Mouse (Mus musculus) MEL (cell line): ENCODE results near the gene Pitpnc1. TPM values are rescaled to one million over a fixed set of nuclear protein-coding genes. Genes with fewer than 3 reads are reported as not detected.

Experiments
- DNase-seq: peaks from one replicate; pipeline ENCODE4 v3.0.0; 2011; ENCODE audit warnings: low read depth, low spot score
- H3K27ac ChIP-seq: 2 replicates; pipeline ENCODE4 v1.5.1; 2012; ENCODE audit warnings: low read depth, mild to moderate bottlenecking, control low read depth, low read length, moderate library complexity; ENCODE audit not compliant: control insufficient read depth
- H3K27me3 ChIP-seq, 2 experiments: fragments of 150-350 bp in 1 of 2; sonication (generic) in 1 of 2; 2 replicates each; pipeline ENCODE4 v1.6.1; 2012; ENCODE audit warnings: low read length in 2 of 2, mild to moderate bottlenecking in 2 of 2, improper control_type of control experiment in 1 of 2, moderate library complexity in 1 of 2; ENCODE audit not compliant: insufficient read depth in 2 of 2, control insufficient read depth in 1 of 2
- H3K36me3 ChIP-seq, 2 experiments: 2 replicates each; pipeline ENCODE4 v1.6.1; 2012 to 2014; ENCODE audit warnings: low read length in 2 of 2, improper control_type of control experiment in 1 of 2, inconsistent platforms in 1 of 2, mild to moderate bottlenecking in 1 of 2; ENCODE audit not compliant: insufficient read depth in 2 of 2, control insufficient read depth in 1 of 2
- H3K4me1 ChIP-seq, 2 experiments: fragments of 150-350 bp in 1 of 2; sonication (generic) in 1 of 2; 2 replicates each; pipeline ENCODE4 v1.6.1; 2012; ENCODE audit warnings: low read length in 2 of 2, improper control_type of control experiment in 1 of 2, mild to moderate bottlenecking in 1 of 2; ENCODE audit not compliant: insufficient read depth in 2 of 2, control insufficient read depth in 1 of 2
- H3K4me3 ChIP-seq, 2 experiments: fragments of 150-350 bp in 1 of 2; sonication (generic) in 1 of 2; 2 replicates each; pipeline ENCODE4 v1.5.1; 2012; ENCODE audit warnings: low read depth in 2 of 2, low read length in 2 of 2, mild to moderate bottlenecking in 2 of 2, moderate library complexity in 2 of 2, control low read depth in 1 of 2, improper control_type of control experiment in 1 of 2; ENCODE audit not compliant: control insufficient read depth in 1 of 2, insufficient read depth in 1 of 2
- H3K79me2 ChIP-seq: 2 replicates; pipeline ENCODE4 v1.6.1; 2012; ENCODE audit warnings: mild to moderate bottlenecking, low read length, moderate library complexity; ENCODE audit not compliant: control insufficient read depth, poor library complexity, insufficient read depth
- H3K9ac ChIP-seq: 2 replicates; pipeline ENCODE4 v1.6.1; 2012; ENCODE audit warnings: low read depth, mild to moderate bottlenecking, control low read depth, low read length, moderate library complexity; ENCODE audit not compliant: control insufficient read depth, poor library complexity, severe bottlenecking
- H3K9me3 ChIP-seq: fragments of 150-350 bp; sonication (generic); replicated peaks from 2 replicates; pipeline ENCODE4 v1.6.1; 2012; ENCODE audit warnings: mild to moderate bottlenecking, low read length, improper control_type of control experiment, moderate library complexity; ENCODE audit not compliant: insufficient read depth
- CHD1 ChIP-seq: IDR thresholded peaks from 2 replicates; pipeline ENCODE4 v1.6.1; 2012; ENCODE audit warnings: low read depth, mild to moderate bottlenecking, inconsistent platforms, low read length, improper control_type of control experiment
- E2F4 ChIP-seq: IDR thresholded peaks from 2 replicates; pipeline ENCODE4 v1.6.1; 2011; ENCODE audit warnings: low read depth, low read length, improper control_type of control experiment, borderline replicate concordance
- EP300 ChIP-seq, 2 experiments: IDR thresholded peaks; 2 replicates each; pipeline ENCODE4 v1.6.1; 2011; ENCODE audit warnings: improper control_type of control experiment in 2 of 2, low read length in 2 of 2, low read depth in 1 of 2, mild to moderate bottlenecking in 1 of 2
- GABPA ChIP-seq: IDR thresholded peaks from 2 replicates; pipeline ENCODE4 v1.6.1; 2012; ENCODE audit warnings: low read depth, mild to moderate bottlenecking, inconsistent platforms, low read length, improper control_type of control experiment, moderate library complexity
- GATA1 ChIP-seq: IDR thresholded peaks from 2 replicates; pipeline ENCODE4 v1.6.1; 2011; ENCODE audit warnings: low read depth, low read length, improper control_type of control experiment
- HCFC1 ChIP-seq: IDR thresholded peaks from 2 replicates; pipeline ENCODE4 v1.6.1; 2012; ENCODE audit warnings: low read depth, mild to moderate bottlenecking, inconsistent platforms, low read length, improper control_type of control experiment, moderate library complexity
- JUND ChIP-seq: IDR thresholded peaks from 2 replicates; pipeline ENCODE4 v1.6.1; 2011; ENCODE audit warnings: low read depth, mild to moderate bottlenecking, improper control_type of control experiment, low read length
- KAT2A ChIP-seq: conservative IDR thresholded peaks from 2 replicates; pipeline ENCODE4 v1.6.1; 2012; ENCODE audit warnings: low read depth, low read length, improper control_type of control experiment, inconsistent platforms
- MEF2A ChIP-seq: IDR thresholded peaks from 2 replicates; pipeline ENCODE4 v1.6.1; 2014; ENCODE audit warnings: low read depth, mild to moderate bottlenecking, inconsistent platforms, low read length, improper control_type of control experiment; ENCODE audit not compliant: poor library complexity, insufficient replicate concordance, severe bottlenecking; ENCODE audit errors: extremely low read depth
- MXI1 ChIP-seq: IDR thresholded peaks from 2 replicates; pipeline ENCODE4 v1.6.1; 2011; ENCODE audit warnings: mild to moderate bottlenecking, low read depth, low read length, improper control_type of control experiment
- MYC ChIP-seq: IDR thresholded peaks from 2 replicates; pipeline ENCODE4 v1.6.1; 2011; ENCODE audit warnings: low read depth, mild to moderate bottlenecking, low read length, improper control_type of control experiment, moderate library complexity
- NELFE ChIP-seq: IDR thresholded peaks from 2 replicates; pipeline ENCODE4 v1.6.1; 2011; ENCODE audit warnings: low read depth, low read length, improper control_type of control experiment
- NRF1 ChIP-seq: IDR thresholded peaks from 2 replicates; pipeline ENCODE4 v1.6.1; 2014; ENCODE audit warnings: low read depth, mild to moderate bottlenecking, inconsistent platforms, low read length, improper control_type of control experiment, moderate library complexity; ENCODE audit not compliant: poor library complexity, insufficient read depth, severe bottlenecking
- POLR2AphosphoS2 ChIP-seq: IDR thresholded peaks from 2 replicates; pipeline ENCODE4 v1.6.1; 2011; ENCODE audit warnings: low read length, improper control_type of control experiment
- POLR2AphosphoS5 ChIP-seq: IDR thresholded peaks from 2 replicates; pipeline ENCODE4 v1.6.1; 2012; ENCODE audit warnings: low read depth, borderline replicate concordance, mild to moderate bottlenecking, inconsistent platforms, low read length, moderate library complexity, mixed read lengths
- RAD21 ChIP-seq: IDR thresholded peaks from 2 replicates; pipeline ENCODE4 v1.6.1; 2011; ENCODE audit warnings: mild to moderate bottlenecking, low read depth, low read length, improper control_type of control experiment
- RCOR1 ChIP-seq: IDR thresholded peaks from 2 replicates; pipeline ENCODE4 v1.6.1; 2012; ENCODE audit warnings: low read depth, mild to moderate bottlenecking, inconsistent platforms, low read length, improper control_type of control experiment
- SIN3A ChIP-seq: IDR thresholded peaks from 2 replicates; pipeline ENCODE4 v1.6.1; 2012; ENCODE audit warnings: low read length, improper control_type of control experiment, inconsistent platforms
- TBP ChIP-seq: IDR thresholded peaks from 2 replicates; pipeline ENCODE4 v1.8.0; 2011; ENCODE audit warnings: low read depth, low read length, improper control_type of control experiment
- TCF12 ChIP-seq: IDR thresholded peaks from 2 replicates; pipeline ENCODE4 v1.6.1; 2014; ENCODE audit warnings: low read depth, mild to moderate bottlenecking, inconsistent platforms, low read length, improper control_type of control experiment, moderate library complexity
- UBTF ChIP-seq: IDR thresholded peaks from 2 replicates; pipeline ENCODE4 v1.6.1; 2012; ENCODE audit warnings: low read depth, mild to moderate bottlenecking, inconsistent platforms, low read length, improper control_type of control experiment, moderate library complexity, borderline replicate concordance; ENCODE audit not compliant: insufficient read depth
- USF1 ChIP-seq: IDR thresholded peaks from 2 replicates; pipeline ENCODE4 v1.6.1; 2014; ENCODE audit warnings: low read depth, mild to moderate bottlenecking, inconsistent platforms, low read length, improper control_type of control experiment, moderate library complexity
- ZKSCAN1 ChIP-seq: IDR thresholded peaks from 2 replicates; pipeline ENCODE4 v1.6.1; 2012; ENCODE audit warnings: low read depth, mild to moderate bottlenecking, inconsistent platforms, low read length, improper control_type of control experiment, moderate library complexity
- ZMIZ1 ChIP-seq: IDR thresholded peaks from 2 replicates; pipeline ENCODE4 v1.6.1; 2012; ENCODE audit warnings: low read depth, mild to moderate bottlenecking, inconsistent platforms, low read length, improper control_type of control experiment, moderate library complexity
- ZNF384 ChIP-seq: IDR thresholded peaks from 2 replicates; pipeline ENCODE4 v1.6.1; 2012; ENCODE audit warnings: low read depth, mild to moderate bottlenecking, inconsistent platforms, low read length, improper control_type of control experiment
- polyA plus RNA-seq, 2 experiments: library from polyadenylated mRNA; stranded (reverse) in 1 of 2; unstranded in 1 of 2; fragments of >175 nt in 1 of 2; fragments of >200 nt in 1 of 2; gene quantifications; 2 replicates each; pipeline versions ENCODE4 v1.2.1 to v1.2.4; 2012; ENCODE audit warnings: low replicate concordance in 2 of 2, low read depth in 1 of 2; ENCODE audit not compliant: insufficient read length in 2 of 2, insufficient read depth in 1 of 2, missing spikeins in 1 of 2
- total RNA-seq: library from RNA; depleted of rRNA; stranded (reverse); fragments of 300-350 nt; gene quantifications from 2 replicates; pipeline ENCODE4 v1.2.3, GENCODE M21; 2012

Gene Pitpnc1
- total and polyA plus RNA-seq, 3 experiments: 19.3 to 25.3 TPM; not detected in 1

GRCm38 (mm10) chr11:107226013-107226412, 244.5 kb downstream of the Pitpnc1 start:
- no peak overlapping the region for H3K4me3 ChIP-seq
- no peak for TF ChIP-seq E2F4
- TF ChIP-seq RAD21: no peak
- no peak for TF ChIP-seq EP300 (IDR thresholded peaks at IDR 0.05; ENCODE audit: low read depth in 1 of 2, low read length in 2 of 2)
- TF ChIP-seq NELFE: no peak
- TF ChIP-seq ZMIZ1: no peak
- H3K4me1 ChIP-seq: no peaks in the 10 kb centered on the region
- no peaks in the 10 kb centered on the region for H3K27me3 ChIP-seq
- no peak overlapping the region for H3K9ac ChIP-seq
- H3K36me3 ChIP-seq: peaks cover 0 to 6% of the 10 kb centered on the region in 2 experiments; a peak in 2 of 4 replicates
- H3K79me2 ChIP-seq: no peaks in the 10 kb centered on the region
- no peaks in the 10 kb centered on the region for H3K9me3 ChIP-seq
- no peak for DNase-seq
- no peak overlapping the region for H3K27ac ChIP-seq

- H3K9ac ChIP-seq: no peak overlapping the region
- H3K4me3 ChIP-seq: no peak overlapping the region
- H3K36me3 ChIP-seq: peaks cover 0 to 2% of the 10 kb centered on the region in 2 experiments; a peak in 2 of 4 replicates
- H3K27me3 ChIP-seq: no peaks in the 10 kb centered on the region
- no peak overlapping the region for H3K27ac ChIP-seq
- no peaks in the 10 kb centered on the region for H3K79me2 ChIP-seq
- TF ChIP-seq USF1: no peak
- TF ChIP-seq POLR2AphosphoS5: no peak
- TF ChIP-seq TCF12: no peak
- no peak for TF ChIP-seq NRF1
- TF ChIP-seq MYC: no peak
- TF ChIP-seq JUND: no peak
- no peak for TF ChIP-seq KAT2A
- no peak for TF ChIP-seq ZNF384
- no peak for TF ChIP-seq RCOR1
- no peak for TF ChIP-seq TBP
- no peak for TF ChIP-seq MXI1
- TF ChIP-seq GABPA: no peak
- no peak for TF ChIP-seq SIN3A
- no peak for TF ChIP-seq CHD1
- TF ChIP-seq POLR2AphosphoS2: no peak
- TF ChIP-seq ZKSCAN1: no peak
- TF ChIP-seq GATA1: no peak
- TF ChIP-seq HCFC1: no peak
- no peak for TF ChIP-seq MEF2A
- no peak for TF ChIP-seq UBTF
- DNase-seq: no peak
- H3K9me3 ChIP-seq: no peaks in the 10 kb centered on the region
- H3K4me1 ChIP-seq: no peaks in the 10 kb centered on the region
Measured at GRCm38 (mm10) chr11:107225301-107225700, 245.2 kb downstream of the Pitpnc1 start.
